Mouse (Mus musculus) large intestine, adult 2 months (tissue): Measurements from ENCODE around the gene Nt5dc2. TPM values are rescaled to one million over a fixed set of nuclear protein-coding genes. Genes with fewer than 3 reads are reported as not detected.

Experiments used
- DNase-seq: peaks from one replicate; pipeline ENCODE4 v3.0.0-alpha.2; 2012; ENCODE audit warnings: low read depth, low spot score
- WGBS: fragments of 180-500 bp; shearing (Covaris S2); methylation state at CpG from one replicate; pipeline ENCODE4 v1.1.7; 2018; 5-methylcytosine and 5-hydroxymethylcytosine counted together
- polyA plus RNA-seq: library from polyadenylated mRNA; depleted of rRNA; stranded (reverse); fragments of >200 nt; gene quantifications from 2 replicates; pipeline ENCODE4 v1.2.3, GENCODE M21; 2012

Gene Nt5dc2
- polyA plus RNA-seq, 1 experiment = 9.8 TPM

GRCm38 (mm10) chr14:31133023-31133665 lies 2.3 kb downstream of the Nt5dc2 start:
- no peak for DNase-seq
- WGBS = 43% methylated on average over 11 of the region's 11 CpGs

DNA sequence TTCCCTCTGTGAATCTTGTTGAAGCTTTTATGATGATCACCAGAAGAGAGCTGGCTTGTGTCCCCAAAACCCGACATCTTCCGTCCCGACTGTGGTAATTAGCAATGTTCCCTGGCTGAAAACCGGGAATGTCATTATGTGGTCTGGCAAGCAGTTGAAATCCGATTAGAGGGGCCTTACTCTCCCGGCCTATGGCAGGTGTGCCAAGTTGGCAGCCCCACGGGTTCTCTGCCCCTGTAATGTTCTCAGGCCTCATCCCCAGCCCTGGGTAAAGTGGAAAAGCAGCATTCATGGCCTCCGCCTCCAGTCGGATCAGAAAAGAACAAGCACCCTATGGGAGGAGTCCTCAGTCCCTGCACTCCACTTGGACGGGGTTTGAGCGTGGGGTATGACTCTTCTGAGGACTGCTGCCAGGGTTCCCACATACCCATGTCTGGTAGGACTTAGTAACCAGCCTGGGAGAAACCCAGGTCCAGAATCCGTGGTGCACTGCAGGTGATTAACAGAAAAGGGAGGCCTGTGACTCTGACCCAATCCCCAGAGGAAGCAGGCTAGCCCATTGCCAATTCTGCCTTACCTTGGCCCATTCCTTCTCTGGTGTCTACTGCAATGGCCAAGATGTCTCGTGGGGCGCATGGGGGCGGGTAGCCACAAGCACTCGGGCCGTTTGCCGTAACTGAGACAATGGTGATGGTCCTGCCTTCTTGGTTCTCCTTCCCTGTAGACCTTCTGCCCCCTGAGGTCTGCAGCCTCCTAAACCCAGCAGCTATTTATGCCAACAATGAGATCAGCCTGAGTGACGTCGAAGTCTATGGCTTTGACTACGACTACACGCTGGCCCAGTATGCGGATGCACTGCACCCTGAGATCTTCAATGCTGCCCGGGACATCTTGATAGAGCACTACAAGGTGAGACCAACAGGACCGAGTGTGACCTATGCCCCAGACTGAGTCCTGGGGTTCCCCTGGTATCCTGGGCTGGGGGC lies 3.5 kb downstream of the Nt5dc2 start:
- WGBS = 83% methylated on average over 25 of the region's 25 CpGs
- no peak for DNase-seq

GRCm38 (mm10) chr14:31135495-31136410 lies 4.9 kb downstream of the Nt5dc2 start:
- WGBS = 95% methylated on average over 34 of the region's 34 CpGs
- no peak for DNase-seq

GRCm38 (mm10) chr14:31136411-31137280 lies 5.8 kb downstream of the Nt5dc2 start:
- 88% methylated on average over 26 of the region's 26 CpGs for WGBS
- DNase-seq = no peak

DNA sequence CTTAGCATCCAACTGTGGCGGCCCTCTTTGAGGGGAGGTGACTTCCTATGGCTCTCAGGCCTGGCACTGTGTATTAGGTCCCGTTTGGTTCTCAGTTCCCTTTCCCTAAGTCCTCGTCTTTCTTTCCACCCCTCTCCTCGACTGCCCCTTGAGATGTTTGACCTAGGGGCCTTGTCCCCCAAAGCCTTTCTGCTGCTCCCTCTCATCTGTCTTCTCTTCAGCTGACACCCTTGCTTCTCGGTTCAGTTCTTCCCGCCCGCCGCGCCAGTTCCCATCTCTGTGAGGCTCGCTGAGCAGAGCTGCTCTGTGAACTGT lies 6.4 kb downstream of the Nt5dc2 start:
- 78% methylated on average over 10 of the region's 10 CpGs for WGBS
- DNase-seq = no peak

DNA sequence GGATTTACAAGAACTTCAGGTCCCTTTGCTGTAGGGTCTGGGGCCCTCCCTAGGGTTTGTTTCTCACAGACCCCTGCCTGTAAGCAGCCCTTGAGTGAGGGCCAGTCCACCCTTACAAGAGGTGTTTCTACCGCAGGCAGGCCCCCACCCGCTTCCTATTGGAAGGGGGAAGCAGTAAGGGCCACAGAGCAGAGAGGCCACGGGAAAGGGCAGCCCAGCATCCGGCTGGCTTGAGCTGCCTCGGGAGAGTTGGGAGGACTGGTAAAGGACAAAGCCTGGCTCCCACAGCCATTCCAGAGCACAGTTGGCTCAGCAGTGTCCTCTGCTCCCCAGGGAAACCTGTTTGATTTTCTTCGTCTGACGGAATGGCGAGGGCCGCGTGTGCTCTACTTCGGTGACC lies 6.9 kb downstream of the Nt5dc2 start:
- DNase-seq = no peak
- WGBS = 86% methylated on average over 11 of the region's 11 CpGs

DNA sequence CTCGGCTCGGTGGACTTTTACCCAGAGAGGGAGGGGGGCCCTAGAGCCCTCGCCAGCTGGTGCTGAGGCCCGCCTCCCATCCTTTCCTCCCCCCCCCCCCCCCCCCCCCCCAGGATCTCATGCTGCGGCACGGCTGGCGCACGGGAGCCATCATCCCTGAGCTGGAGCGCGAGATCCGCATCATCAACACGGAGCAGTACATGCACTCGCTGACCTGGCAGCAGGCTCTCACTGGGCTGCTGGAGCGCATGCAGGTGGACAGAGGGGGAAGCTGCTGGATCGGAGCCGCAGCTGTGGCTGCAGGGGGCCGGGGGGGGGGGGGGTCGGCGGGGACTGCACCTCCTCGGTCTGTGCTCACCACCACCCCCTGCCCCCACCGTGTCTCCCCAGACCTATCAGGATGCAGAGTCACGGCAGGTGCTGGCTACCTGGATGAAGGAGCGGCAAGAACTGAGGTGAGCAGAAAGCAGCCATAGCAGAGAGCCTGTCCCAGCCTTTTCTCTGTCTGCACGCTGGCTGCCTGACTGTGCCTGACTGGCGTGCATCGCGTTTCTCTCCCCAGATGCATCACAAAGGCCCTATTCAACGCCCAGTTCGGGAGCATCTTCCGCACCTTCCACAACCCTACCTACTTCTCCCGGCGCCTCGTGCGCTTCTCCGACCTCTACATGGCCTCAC lies 7.5 kb downstream of the Nt5dc2 start:
- 90% methylated on average over 33 of the region's 35 CpGs for WGBS
- no peak for DNase-seq

DNA sequence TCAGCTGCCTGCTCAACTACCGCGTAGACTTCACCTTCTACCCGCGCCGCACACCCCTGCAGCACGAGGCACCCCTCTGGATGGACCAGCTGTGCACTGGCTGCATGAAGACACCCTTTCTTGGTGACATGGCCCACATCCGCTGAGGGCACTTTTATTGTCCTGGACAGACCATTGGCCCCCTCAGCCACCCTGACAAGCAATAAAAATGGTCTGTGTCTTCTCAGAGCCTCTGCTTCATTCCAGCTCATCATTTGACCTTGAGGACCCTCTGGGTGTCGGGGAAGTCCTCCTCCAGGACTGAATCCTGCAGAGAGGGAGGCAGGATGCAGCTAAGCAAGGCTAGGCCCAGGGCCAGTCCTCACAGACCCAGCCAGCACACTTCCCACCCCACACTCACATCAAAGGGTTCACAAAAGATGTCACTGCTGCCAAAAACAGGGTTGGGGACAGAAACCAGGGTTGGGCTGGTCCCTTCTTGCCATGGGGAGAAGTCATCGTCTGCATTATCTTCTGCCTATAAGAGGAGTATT lies 8.1 kb downstream of the Nt5dc2 start:
- DNase-seq = no peak
- 87% methylated on average over 9 of the region's 9 CpGs for WGBS

DNA sequence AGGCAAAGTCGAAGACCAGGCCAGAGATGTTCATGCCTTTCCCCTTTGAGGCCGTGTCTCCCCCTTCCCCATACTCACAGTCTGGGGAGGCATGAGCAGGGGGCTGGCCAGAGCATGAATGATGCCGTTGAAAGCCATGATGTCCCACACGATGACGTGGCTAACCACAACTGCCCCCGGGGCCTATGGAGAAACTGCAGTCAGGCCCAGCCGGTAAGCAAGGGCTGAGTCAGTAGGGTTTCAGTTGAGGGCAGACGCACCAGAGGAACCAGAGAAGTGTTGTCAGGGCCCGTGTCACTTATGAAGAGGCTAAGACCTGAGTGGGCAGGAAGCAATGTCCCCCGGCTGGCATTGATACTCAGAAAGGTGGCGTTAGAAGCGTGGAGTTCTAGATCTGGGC lies 8.8 kb downstream of the Nt5dc2 start:
- WGBS = 85% methylated on average over 12 of the region's 12 CpGs
- DNase-seq = no peak

DNA sequence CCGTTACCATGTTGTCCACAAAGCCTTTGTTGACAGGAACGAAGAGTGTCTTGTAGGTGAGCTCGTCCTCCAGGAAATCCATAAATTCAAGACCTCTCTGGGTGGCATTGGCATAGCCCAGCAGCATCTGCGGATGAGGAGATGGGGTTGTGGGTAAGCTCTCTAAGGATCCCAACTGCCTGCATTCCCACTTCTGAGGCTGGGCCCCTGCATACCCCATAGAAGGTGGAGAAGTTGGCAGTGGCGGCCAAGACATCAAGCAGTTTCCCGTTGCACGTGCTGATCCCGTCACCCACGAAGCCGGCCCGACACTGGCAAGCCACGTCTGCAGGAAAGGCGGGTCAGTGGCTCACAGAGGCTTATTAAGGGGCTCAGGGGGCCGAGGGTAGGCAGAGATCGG lies 9.3 kb downstream of the Nt5dc2 start:
- 84% methylated on average over 15 of the region's 15 CpGs for WGBS

GRCm38 (mm10) chr14:31141011-31141410 lies 10.2 kb downstream of the Nt5dc2 start:
- no peak for DNase-seq
- 95% methylated on average over 14 of the region's 14 CpGs for WGBS

More for the DNA sequence above, 9.3 kb downstream of the Nt5dc2 start:
- DNase-seq = no peak

- DNase-seq = no peak
- WGBS = 88% methylated on average over 11 of the region's 11 CpGs
Measured at GRCm38 (mm10) chr14:31145694-31146093, 14.8 kb downstream of the Nt5dc2 start.

- WGBS = 46% methylated on average over 27 of the region's 27 CpGs
- no peak for DNase-seq
Measured at GRCm38 (mm10) chr14:31160196-31161150, 29.6 kb downstream of the Nt5dc2 start.

- DNase-seq = no peak
- WGBS = 80% methylated on average over 7 of the region's 7 CpGs
Measured at GRCm38 (mm10) chr14:31161191-31161590, 30.3 kb downstream of the Nt5dc2 start.

- no peak for DNase-seq
- WGBS = 64% methylated on average over 10 of the region's 10 CpGs
Measured at GRCm38 (mm10) chr14:31161638-31162037, 30.8 kb downstream of the Nt5dc2 start.

- no peak for DNase-seq
- 75% methylated on average over 8 of the region's 8 CpGs for WGBS
Measured at GRCm38 (mm10) chr14:31164067-31164466, 33.2 kb downstream of the Nt5dc2 start.

- WGBS = 48% methylated on average over 2 of the region's 2 CpGs
- no peak for DNase-seq
Measured at GRCm38 (mm10) chr14:31165010-31165409, 34.2 kb downstream of the Nt5dc2 start.
